Mouse (Mus musculus) kidney, adult 2 months (tissue): ENCODE data around the gene Ptgis.

Experiments used
- CTCF ChIP-seq: fragments of 200-500 bp; conservative IDR thresholded peaks from 2 replicates; pipeline ENCODE4 v1.5.1; 2011; ENCODE audit warnings: low read depth, mild to moderate bottlenecking, control low read depth, low read length, moderate library complexity, mixed read lengths; ENCODE audit not compliant: insufficient read depth, insufficient read length
- POLR2A ChIP-seq: fragments of 200-500 bp; IDR thresholded peaks from one replicate; pipeline ENCODE4 v1.6.1; 2011; ENCODE audit warnings: low read depth, low read length, control low read depth

GRCm38 (mm10) chr2:167270496-167270895, 30.1 kb upstream of the Ptgis start:
- TF ChIP-seq POLR2A (no peak), CTCF (no peak)
